Mouse (Mus musculus): Measurements from ENCODE around the gene Fgf2.

DNA sequence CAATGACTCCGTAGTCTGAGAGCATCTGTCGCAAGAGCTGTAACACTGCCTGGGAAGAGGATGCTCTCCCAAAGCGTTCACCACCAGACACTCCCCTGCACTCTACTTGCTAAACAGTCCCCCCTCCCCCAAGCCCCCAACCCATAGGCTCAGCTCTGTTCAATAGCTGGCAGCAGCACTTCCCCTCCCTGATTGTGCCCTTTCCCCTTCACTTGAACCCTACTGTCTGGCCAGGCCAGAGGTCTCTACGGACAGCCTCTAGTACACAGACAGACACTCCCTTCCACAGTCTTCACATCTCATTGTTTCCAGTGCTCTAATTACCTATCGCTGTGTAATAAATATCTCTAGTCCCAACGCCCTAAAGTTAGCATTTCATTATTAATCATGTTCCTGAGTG lies 29.8 kb downstream of the Fgf2 start:
- TF ChIP-seq POLR2A (IDR thresholded peaks at IDR 0.05; ENCODE audit: borderline replicate concordance, insufficient read depth, low read length) (no peak), CTCF (IDR thresholded peaks at IDR 0.05; ENCODE audit: borderline replicate concordance, insufficient read depth, low read depth, low read length) (no peak)
